Mouse (Mus musculus) liver, embryonic 14.5 days (tissue): Measurements from ENCODE around the gene Ccdc170. TPM values are rescaled to one million over a fixed set of nuclear protein-coding genes. Genes with fewer than 3 reads are reported as not detected.

Experiments
- ATAC-seq: fragments of 200-750 bp; cut with Nextera tagmentation; 2 replicates; pipeline ENCODE4 v1.8.0; 2017; ENCODE audit warnings: moderate number of reproducible peaks, mild to moderate bottlenecking, moderate library complexity; ENCODE audit not compliant: insufficient read depth
- DNase-seq, 3 experiments: peaks; one replicate each; pipeline ENCODE4 v3.0.0-alpha.2; 2012 to 2013; ENCODE audit warnings: low read depth in 3 of 3, low spot score in 3 of 3
- H3K27ac ChIP-seq: fragments of 300-500 bp; sonication (generic); 2 replicates; pipeline ENCODE4 v1.5.1; 2014; ENCODE audit warnings: moderate library complexity, mild to moderate bottlenecking, control low read depth, inconsistent platforms
- H3K27me3 ChIP-seq: fragments of 300-500 bp; sonication (generic); 2 replicates; pipeline ENCODE4 v1.6.1; 2014; ENCODE audit warnings: mild to moderate bottlenecking, low read length, moderate library complexity; ENCODE audit not compliant: control insufficient read depth, insufficient read depth
- H3K36me3 ChIP-seq: fragments of 300-500 bp; sonication (generic); replicated peaks from 2 replicates; pipeline ENCODE4 v1.6.1; 2014; ENCODE audit warnings: low read depth; ENCODE audit not compliant: control insufficient read depth, insufficient read depth
- H3K4me1 ChIP-seq, 2 experiments: fragments of 200-500 bp in 1 of 2; fragments of 300-500 bp in 1 of 2; sonication (generic) in 1 of 2; replicated peaks; 2 replicates each; pipeline ENCODE4 v1.6.1; 2012 to 2014; ENCODE audit warnings: antibody characterized with exemption in 1 of 2, inconsistent platforms in 1 of 2, low read length in 1 of 2; ENCODE audit not compliant: control insufficient read depth in 2 of 2, insufficient read depth in 2 of 2
- H3K4me2 ChIP-seq: fragments of 300-500 bp; sonication (generic); 2 replicates; pipeline ENCODE4 v1.6.1; 2014; ENCODE audit warnings: low read depth, mild to moderate bottlenecking, control low read depth, moderate library complexity
- H3K4me3 ChIP-seq, 2 experiments: fragments of 200-500 bp in 1 of 2; fragments of 300-500 bp in 1 of 2; sonication (generic) in 1 of 2; 2 replicates each; pipeline ENCODE4 v1.5.1; 2012 to 2014; ENCODE audit warnings: low read depth in 2 of 2, low read length in 2 of 2, mild to moderate bottlenecking in 2 of 2, control low read depth in 1 of 2, inconsistent platforms in 1 of 2, moderate library complexity in 1 of 2; ENCODE audit not compliant: insufficient read depth in 1 of 2
- H3K9ac ChIP-seq: fragments of 300-500 bp; sonication (generic); replicated peaks from 2 replicates; pipeline ENCODE4 v1.6.1; 2014; ENCODE audit warnings: mild to moderate bottlenecking, control low read depth, moderate library complexity
- H3K9me3 ChIP-seq: fragments of 300-500 bp; sonication (generic); 2 replicates; pipeline ENCODE4 v1.6.1; 2016; ENCODE audit warnings: low read length, mixed read lengths; ENCODE audit not compliant: control insufficient read depth
- CTCF ChIP-seq: IDR thresholded peaks from 2 replicates; pipeline ENCODE4 v1.5.1; 2016; ENCODE audit warnings: antibody characterized with exemption, low read depth, control low read depth
- EP300 ChIP-seq: IDR thresholded peaks from 2 replicates; pipeline ENCODE4 v1.6.1; 2016; ENCODE audit warnings: antibody characterized with exemption, low read depth
- WGBS: fragments of 180-500 bp; shearing (Covaris S2); extraction: QIAGEN DNeasy Blood & Tissue Kit; methylation state at CpG from one replicate; pipeline ENCODE4 v1.1.7; 2014; ENCODE audit not compliant: insufficient replicate concordance; 5-methylcytosine and 5-hydroxymethylcytosine counted together
- polyA plus RNA-seq, 2 experiments: library from polyadenylated mRNA; depleted of rRNA in 1 of 2; stranded (reverse) in 1 of 2; unstranded in 1 of 2; fragments of >200 nt; fragmentation: Nextera tagmentation in 1 of 2; extraction: Ambion mirVana in 1 of 2; gene quantifications; 2 replicates each; pipeline versions ENCODE4 v1.2.1 to v1.2.3; 2012 to 2014

The Ccdc170 gene
- polyA plus RNA-seq, 2 experiments = not detected

DNA sequence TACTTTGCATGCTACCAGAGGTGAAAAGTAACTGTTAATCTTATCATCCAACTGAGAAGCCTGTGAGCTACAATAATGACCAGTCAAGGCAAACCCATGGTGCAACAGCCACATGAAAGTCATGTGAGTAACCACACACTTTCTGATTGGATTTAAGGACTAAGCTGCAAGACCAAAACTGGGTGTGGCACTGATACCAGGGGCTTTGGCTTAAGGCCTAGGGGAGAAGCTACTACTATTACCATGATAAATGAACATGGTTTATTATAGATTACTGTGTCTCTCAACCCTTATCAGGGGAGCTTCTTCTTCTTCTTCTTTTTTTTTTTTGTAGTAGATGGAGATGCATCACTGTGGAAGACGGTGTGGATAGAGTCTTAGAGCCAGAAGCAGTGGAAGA lies 82.8 kb downstream of the Ccdc170 start:
- Histone ChIP-seq H3K27me3 (no peaks in the 10 kb centered on the region), H3K4me3 (no peak overlapping the region), H3K4me1 (no peaks in the 10 kb centered on the region), H3K9me3 (no peaks in the 10 kb centered on the region), H3K27ac (no peak overlapping the region), H3K36me3 (no peaks in the 10 kb centered on the region), H3K4me2 (no peak overlapping the region), H3K9ac (no peak overlapping the region)
- ATAC-seq (no peak), DNase-seq (no peak)
- WGBS = 56% methylated on average over 1 of the region's 1 CpGs
- no peak for TF ChIP-seq CTCF
- TF ChIP-seq EP300 = no peak

DNA sequence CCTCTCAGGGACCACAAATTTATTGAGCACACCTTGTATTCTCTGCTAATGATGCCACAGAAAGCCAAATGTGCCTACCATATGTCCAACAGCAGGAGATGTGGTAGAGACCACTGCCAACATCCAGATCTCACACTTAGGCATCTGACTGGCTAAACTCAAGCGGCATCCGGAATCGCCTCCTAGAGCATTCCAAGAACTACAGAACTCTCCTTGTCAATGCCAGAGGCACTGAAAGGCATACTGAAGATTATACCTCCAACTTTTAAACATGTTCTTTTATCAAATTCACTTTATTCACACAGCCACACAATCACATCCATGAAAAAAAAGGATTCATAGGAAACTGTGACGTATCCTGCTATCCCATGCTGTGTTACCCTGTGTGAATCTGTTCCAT lies 88.5 kb downstream of the Ccdc170 start:
- Histone ChIP-seq H3K9me3 (no peaks in the 10 kb centered on the region), H3K4me1 (no peaks in the 10 kb centered on the region), H3K9ac (no peak overlapping the region), H3K4me3 (no peak overlapping the region), H3K27ac (no peak overlapping the region), H3K4me2 (no peak overlapping the region), H3K27me3 (no peaks in the 10 kb centered on the region), H3K36me3 (no peaks in the 10 kb centered on the region)
- TF ChIP-seq EP300 (no peak), CTCF (no peak)
- DNase-seq (no peak), ATAC-seq (no peak)
- WGBS = 70% methylated on average over 4 of the region's 4 CpGs

DNA sequence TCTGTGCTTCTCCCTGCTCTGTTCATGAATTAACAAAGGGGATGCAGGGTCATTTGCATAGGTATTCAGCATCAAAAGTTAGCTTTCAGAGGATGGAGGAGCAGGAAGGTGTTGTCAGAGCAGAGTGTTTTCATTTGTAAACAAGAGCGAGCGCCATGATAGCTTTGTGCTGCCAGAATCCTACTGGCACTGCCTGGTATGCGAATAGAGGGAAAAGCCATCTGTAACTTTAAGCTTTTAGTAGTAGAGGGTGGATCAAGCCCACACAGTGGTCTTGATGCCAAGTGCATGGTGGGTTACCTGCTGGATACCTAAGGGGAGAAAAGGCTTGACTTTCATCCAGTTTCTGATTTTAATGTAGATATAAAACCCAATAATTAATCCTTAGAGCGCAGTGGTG lies 89.0 kb downstream of the Ccdc170 start:
- no peak overlapping the region for H3K27ac ChIP-seq
- no peak for DNase-seq
- no peaks in the 10 kb centered on the region for H3K9me3 ChIP-seq
- WGBS = 57% methylated on average over 4 of the region's 4 CpGs
- no peaks in the 10 kb centered on the region for H3K27me3 ChIP-seq
- no peak overlapping the region for H3K9ac ChIP-seq
- H3K4me1 ChIP-seq = no peaks in the 10 kb centered on the region
- TF ChIP-seq CTCF (no peak), EP300 (no peak)
- no peak overlapping the region for H3K4me2 ChIP-seq
- H3K36me3 ChIP-seq = no peaks in the 10 kb centered on the region
- no peak for ATAC-seq
- H3K4me3 ChIP-seq = no peak overlapping the region

DNA sequence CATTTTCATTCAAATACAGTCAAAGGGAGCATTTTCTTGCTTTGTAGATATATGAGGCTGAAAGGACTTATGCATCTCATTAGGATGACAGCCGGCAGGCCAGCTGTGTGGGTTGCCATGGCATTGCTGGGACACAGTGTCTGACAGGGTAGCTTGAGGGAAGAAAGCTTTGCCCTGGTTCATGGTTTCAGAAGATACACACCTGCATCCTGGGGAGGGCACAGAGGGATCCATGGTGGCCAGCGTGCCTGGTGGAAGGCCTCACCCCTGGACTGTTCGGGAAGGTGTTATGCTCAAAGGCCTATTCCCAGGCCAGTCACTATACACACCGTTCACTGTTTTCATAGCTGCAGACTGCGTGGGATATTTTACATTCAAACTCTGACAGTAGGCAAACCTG lies 99.6 kb downstream of the Ccdc170 start:
- DNase-seq (no peak), ATAC-seq (no peak)
- Histone ChIP-seq H3K27me3 (no peaks in the 10 kb centered on the region), H3K36me3 (no peaks in the 10 kb centered on the region), H3K9me3 (no peaks in the 10 kb centered on the region), H3K4me1 (no peaks in the 10 kb centered on the region), H3K27ac (no peak overlapping the region), H3K9ac (no peak overlapping the region), H3K4me3 (no peak overlapping the region), H3K4me2 (no peak overlapping the region)
- TF ChIP-seq EP300 = no peak
- TF ChIP-seq CTCF = no peak
- 66% methylated on average over 5 of the region's 5 CpGs for WGBS

DNA sequence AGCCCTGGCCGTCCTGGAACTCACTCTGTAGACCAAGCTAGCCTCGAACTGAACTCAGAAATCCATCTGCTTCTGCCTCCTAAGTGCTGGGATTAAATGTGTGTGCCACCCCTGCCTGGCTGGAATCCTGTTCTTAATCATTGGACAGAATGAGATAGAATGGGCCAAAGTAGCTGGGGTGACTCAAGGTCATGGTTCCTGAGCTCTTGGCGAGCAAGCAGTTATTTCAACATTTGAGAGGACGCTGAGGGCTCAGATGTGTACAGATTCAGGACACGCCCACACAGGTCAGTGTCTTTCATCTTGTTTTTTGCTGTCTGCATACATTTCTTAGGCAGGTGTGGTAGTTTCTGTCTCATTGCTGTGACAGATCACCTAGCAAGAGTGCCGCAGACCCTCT lies 104.4 kb downstream of the Ccdc170 start:
- no peak overlapping the region for H3K9ac ChIP-seq
- H3K36me3 ChIP-seq = no peaks in the 10 kb centered on the region
- H3K4me3 ChIP-seq = no peak overlapping the region
- no peak for ATAC-seq
- no peaks in the 10 kb centered on the region for H3K27me3 ChIP-seq
- H3K4me1 ChIP-seq = no peaks in the 10 kb centered on the region
- no peak overlapping the region for H3K4me2 ChIP-seq
- no peak for DNase-seq
- TF ChIP-seq EP300 (no peak), CTCF (no peak)
- H3K9me3 ChIP-seq = no peaks in the 10 kb centered on the region
- 54% methylated on average over 6 of the region's 6 CpGs for WGBS
- H3K27ac ChIP-seq = no peak overlapping the region
